Mouse (Mus musculus): Measurements from ENCODE around the gene Psme3. TPM values are rescaled to one million over a fixed set of nuclear protein-coding genes. Genes with fewer than 3 reads are reported as not detected.
A peak's percentile ranks its signal among the peaks of the same experiment; 100 is the strongest.

Psme3 gene
- polyA plus RNA-seq, 1 experiment from 2014 or later = 189 TPM

GRCm38 (mm10) chr11:101302004-101302798 lies 13.8 kb upstream of the Psme3 start, which contains the start of gene Becn1:
Becn1 (minus strand) TSS chr11:101302286.
- ATAC-seq (replicated peaks; ENCODE audit: low FRiP score) (peak; percentile 88), DNase-seq (ENCODE audit: low spot score) (peak; percentile 98)
- peaks cover 8% of the 10 kb centered on the region for H3K4me1 ChIP-seq (replicated peaks; ENCODE audit: control insufficient read depth, insufficient read depth, low read length)
- no peaks in the 10 kb centered on the region for H3K9me3 ChIP-seq (ENCODE audit: control insufficient read depth, low read length)
- peak within 1 kb of the TSS; percentile 82 for H3K9ac ChIP-seq (ENCODE audit: low read length)
- H3K27me3 ChIP-seq (ENCODE audit: control insufficient read depth, insufficient read depth, low read length) = no peaks in the 10 kb centered on the region
- no peaks in the 10 kb centered on the region for H3K36me3 ChIP-seq (ENCODE audit: control insufficient read depth, insufficient read depth, low read length)
- WGBS = 7% methylated on average over 39 of the region's 39 CpGs
- peak within 1 kb of the TSS; percentile 99 for H3K4me2 ChIP-seq (ENCODE audit: low read depth, low read length, severe bottlenecking)
- H3K4me3 ChIP-seq (ENCODE audit: low read depth, low read length) = peak within 1 kb of the TSS; percentile 90
- no peak within 1 kb of the TSS for H3K27ac ChIP-seq (ENCODE audit: low read depth, low read length)

DNA sequence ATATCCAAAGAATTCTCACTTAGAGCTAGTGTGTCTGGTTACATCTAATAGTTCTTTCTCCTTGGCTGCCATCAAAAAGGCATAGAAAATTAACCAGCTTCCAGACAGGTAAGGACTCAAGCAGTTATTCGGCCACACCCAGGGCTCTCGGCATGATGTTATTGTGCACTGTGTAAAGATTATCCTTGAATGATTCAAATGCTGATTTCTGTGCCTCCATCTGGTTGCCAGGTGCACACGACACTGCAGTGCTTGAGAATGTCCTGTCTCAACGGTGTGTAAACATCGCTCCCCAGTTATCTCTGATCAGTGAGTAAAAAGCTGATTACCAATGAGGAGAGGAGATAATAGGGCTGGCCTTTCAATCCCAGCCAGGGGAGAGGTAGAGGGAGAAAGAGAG lies 8.3 kb upstream of the Psme3 start:
- Histone ChIP-seq H3K36me3 (ENCODE audit: control insufficient read depth, insufficient read depth, low read length) (no peaks in the 10 kb centered on the region), H3K9me3 (ENCODE audit: control insufficient read depth, low read length) (no peaks in the 10 kb centered on the region), H3K27ac (ENCODE audit: low read depth, low read length) (no peak overlapping the region), H3K4me1 (replicated peaks; ENCODE audit: control insufficient read depth, insufficient read depth, low read length) (no peaks in the 10 kb centered on the region), H3K4me2 (ENCODE audit: low read depth, low read length, severe bottlenecking) (no peak overlapping the region), H3K27me3 (ENCODE audit: control insufficient read depth, insufficient read depth, low read length) (no peaks in the 10 kb centered on the region), H3K4me3 (ENCODE audit: low read depth, low read length) (no peak overlapping the region), H3K9ac (ENCODE audit: low read length) (no peak overlapping the region)
- no peak for ATAC-seq (replicated peaks; ENCODE audit: low FRiP score)
- 46% methylated on average over 5 of the region's 5 CpGs for WGBS
- DNase-seq (ENCODE audit: low spot score) = no peak

- Histone ChIP-seq H3K9ac (ENCODE audit: low read length) (no peak overlapping the region), H3K4me3 (ENCODE audit: low read depth, low read length) (no peak overlapping the region), H3K36me3 (ENCODE audit: control insufficient read depth, insufficient read depth, low read length) (no peaks in the 10 kb centered on the region), H3K9me3 (ENCODE audit: control insufficient read depth, low read length) (no peaks in the 10 kb centered on the region), H3K4me2 (ENCODE audit: low read depth, low read length, severe bottlenecking) (no peak overlapping the region), H3K27me3 (ENCODE audit: control insufficient read depth, insufficient read depth, low read length) (no peaks in the 10 kb centered on the region), H3K27ac (ENCODE audit: low read depth, low read length) (no peak overlapping the region), H3K4me1 (replicated peaks; ENCODE audit: control insufficient read depth, insufficient read depth, low read length) (no peaks in the 10 kb centered on the region)
- ATAC-seq (replicated peaks; ENCODE audit: low FRiP score) (no peak), DNase-seq (ENCODE audit: low spot score) (no peak)
- 93% methylated on average over 3 of the region's 3 CpGs for WGBS
These were observed 4.9 kb upstream of the Psme3 start for GRCm38 (mm10) chr11:101311083-101311482.

DNA sequence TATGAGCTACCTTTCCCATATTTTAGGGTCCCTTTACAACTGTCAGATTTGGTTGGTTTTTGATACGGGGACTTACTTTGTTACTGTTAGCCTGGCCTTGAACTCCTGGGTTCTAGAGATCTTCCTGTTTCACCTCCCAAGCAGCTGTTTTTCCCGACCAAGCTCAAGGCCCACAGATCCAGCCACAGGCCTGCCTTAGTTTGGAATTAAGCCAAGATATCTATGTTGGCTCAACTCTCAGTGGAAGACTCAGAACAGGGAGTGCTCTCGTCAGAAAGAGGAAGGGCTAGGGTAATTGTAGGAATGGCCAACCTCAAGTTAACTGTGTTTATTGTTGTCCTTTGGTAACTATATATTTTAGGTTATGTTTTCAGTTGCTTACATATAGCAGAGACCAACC lies 3.9 kb upstream of the Psme3 start:
- Histone ChIP-seq H3K4me1 (replicated peaks; ENCODE audit: control insufficient read depth, insufficient read depth, low read length) (0 out of 2 replicates have a peak, but pooled peaks cover 2% of the 10 kb centered on the region), H3K4me2 (ENCODE audit: low read depth, low read length, severe bottlenecking) (no peak overlapping the region), H3K9me3 (ENCODE audit: control insufficient read depth, low read length) (no peaks in the 10 kb centered on the region), H3K4me3 (ENCODE audit: low read depth, low read length) (no peak overlapping the region), H3K27me3 (ENCODE audit: control insufficient read depth, insufficient read depth, low read length) (no peaks in the 10 kb centered on the region), H3K36me3 (ENCODE audit: control insufficient read depth, insufficient read depth, low read length) (no peaks in the 10 kb centered on the region), H3K9ac (ENCODE audit: low read length) (no peak overlapping the region), H3K27ac (ENCODE audit: low read depth, low read length) (no peak overlapping the region)
- WGBS = 84% methylated on average over 3 of the region's 3 CpGs
- no peak for ATAC-seq (replicated peaks; ENCODE audit: low FRiP score)
- no peak for DNase-seq (ENCODE audit: low spot score)

DNA sequence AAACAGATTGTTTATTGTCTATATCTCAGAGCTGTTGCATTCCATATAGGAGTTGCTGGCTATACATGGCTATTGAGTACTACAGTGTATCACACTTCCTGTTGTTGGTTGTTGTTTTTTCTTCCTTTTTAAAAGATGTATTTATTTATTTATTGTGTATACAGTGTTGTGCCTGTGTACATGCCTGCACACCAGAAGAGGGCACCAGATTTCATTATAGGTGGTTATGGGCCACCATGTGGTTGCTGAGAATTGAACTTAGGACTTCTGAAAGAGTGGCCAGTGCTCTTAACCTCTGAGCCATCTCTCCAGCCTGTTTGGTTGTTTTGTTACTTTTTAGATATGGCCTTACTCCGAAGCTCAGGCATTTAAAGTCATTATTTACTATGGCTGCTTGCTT lies 1.4 kb upstream of the Psme3 start:
- Histone ChIP-seq H3K9ac (ENCODE audit: low read length) (no peak overlapping the region), H3K27me3 (ENCODE audit: control insufficient read depth, insufficient read depth, low read length) (no peaks in the 10 kb centered on the region), H3K9me3 (ENCODE audit: control insufficient read depth, low read length) (no peaks in the 10 kb centered on the region), H3K4me1 (replicated peaks; ENCODE audit: control insufficient read depth, insufficient read depth, low read length) (peaks cover 2% of the 10 kb centered on the region; the same call in 1 of the 2 replicates), H3K27ac (ENCODE audit: low read depth, low read length) (no peak overlapping the region), H3K36me3 (ENCODE audit: control insufficient read depth, insufficient read depth, low read length) (peaks cover 2% of the 10 kb centered on the region; the same call in 1 of the 2 replicates), H3K4me2 (ENCODE audit: low read depth, low read length, severe bottlenecking) (no peak overlapping the region), H3K4me3 (ENCODE audit: low read depth, low read length) (no peak overlapping the region)
- ATAC-seq (replicated peaks; ENCODE audit: low FRiP score) (no peak), DNase-seq (ENCODE audit: low spot score) (no peak)
- WGBS = 96% methylated on average over 1 of the region's 1 CpGs

GRCm38 (mm10) chr11:101315082-101315650 lies 847 bp upstream of the Psme3 start:
- H3K4me2 ChIP-seq (ENCODE audit: low read depth, low read length, severe bottlenecking) = peak overlapping the region; percentile 60
- WGBS = 83% methylated on average over 8 of the region's 8 CpGs
- peak overlapping the region; percentile 86 for H3K4me3 ChIP-seq (ENCODE audit: low read depth, low read length)
- H3K36me3 ChIP-seq (ENCODE audit: control insufficient read depth, insufficient read depth, low read length) = peaks cover 4% of the 10 kb centered on the region; the same call in 1 of the 2 replicates
- H3K9ac ChIP-seq (ENCODE audit: low read length) = peak overlapping the region; percentile 88
- no peaks in the 10 kb centered on the region for H3K27me3 ChIP-seq (ENCODE audit: control insufficient read depth, insufficient read depth, low read length)
- DNase-seq (ENCODE audit: low spot score) = no peak
- no peak overlapping the region; the same call in 1 of the 2 replicates for H3K27ac ChIP-seq (ENCODE audit: low read depth, low read length)
- ATAC-seq (replicated peaks; ENCODE audit: low FRiP score) = no peak
- no peaks in the 10 kb centered on the region for H3K9me3 ChIP-seq (ENCODE audit: control insufficient read depth, low read length)
- H3K4me1 ChIP-seq (replicated peaks; ENCODE audit: control insufficient read depth, insufficient read depth, low read length) = peaks cover 2% of the 10 kb centered on the region; the same call in 1 of the 2 replicates

DNA sequence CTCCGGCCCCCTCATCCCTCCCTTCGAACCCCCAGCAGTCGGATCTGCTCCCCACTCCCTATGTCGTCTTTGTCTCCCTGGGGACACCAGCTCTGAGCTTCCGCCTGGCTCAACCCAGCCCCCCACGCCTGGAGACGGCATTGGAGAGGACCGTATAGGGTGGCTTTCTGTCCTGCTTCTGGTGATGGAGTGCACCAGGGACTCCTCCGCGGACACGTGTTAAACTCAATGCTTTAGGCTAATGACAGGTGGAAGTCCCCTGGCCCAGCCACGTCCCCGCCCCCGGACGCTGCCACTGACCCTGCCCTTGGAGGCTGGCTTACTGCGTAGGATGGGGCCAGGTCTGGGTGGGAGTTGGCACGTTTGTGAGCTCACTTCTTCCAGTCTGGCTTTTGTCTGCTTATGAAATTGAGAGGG lies 496 bp downstream of the Psme3 start:
- peaks cover 2% of the 10 kb centered on the region; the same call in 1 of the 2 replicates for H3K4me1 ChIP-seq (replicated peaks; ENCODE audit: control insufficient read depth, insufficient read depth, low read length)
- no peak overlapping the region; the same call in 1 of the 2 replicates for H3K27ac ChIP-seq (ENCODE audit: low read depth, low read length)
- H3K4me2 ChIP-seq (ENCODE audit: low read depth, low read length, severe bottlenecking) = peak overlapping the region; percentile 60
- H3K9ac ChIP-seq (ENCODE audit: low read length) = peak overlapping the region; percentile 88
- ATAC-seq (replicated peaks; ENCODE audit: low FRiP score) = peak; percentile 69
- peak; percentile 67 for DNase-seq (ENCODE audit: low spot score)
- H3K9me3 ChIP-seq (ENCODE audit: control insufficient read depth, low read length) = no peaks in the 10 kb centered on the region
- peak overlapping the region; percentile 86 for H3K4me3 ChIP-seq (ENCODE audit: low read depth, low read length)
- H3K27me3 ChIP-seq (ENCODE audit: control insufficient read depth, insufficient read depth, low read length) = no peaks in the 10 kb centered on the region
- H3K36me3 ChIP-seq (ENCODE audit: control insufficient read depth, insufficient read depth, low read length) = peaks cover 10% of the 10 kb centered on the region; the same call in 1 of the 2 replicates
- WGBS = 0% methylated on average over 17 of the region's 17 CpGs

GRCm38 (mm10) chr11:101323609-101324008 lies 7.6 kb downstream of the Psme3 start:
- H3K4me1 ChIP-seq (replicated peaks; ENCODE audit: control insufficient read depth, insufficient read depth, low read length) = no peaks in the 10 kb centered on the region
- DNase-seq (ENCODE audit: low spot score) (peak; percentile 81), ATAC-seq (replicated peaks; ENCODE audit: low FRiP score) (peak; percentile 27; the same call in 1 of the 2 replicates)
- H3K9me3 ChIP-seq (ENCODE audit: control insufficient read depth, low read length) = no peaks in the 10 kb centered on the region
- H3K36me3 ChIP-seq (ENCODE audit: control insufficient read depth, insufficient read depth, low read length) = peaks cover 14% of the 10 kb centered on the region; the same call in 1 of the 2 replicates
- H3K4me3 ChIP-seq (ENCODE audit: low read depth, low read length) = no peak overlapping the region
- no peak overlapping the region for H3K27ac ChIP-seq (ENCODE audit: low read depth, low read length)
- 23% methylated on average over 4 of the region's 4 CpGs for WGBS
- no peaks in the 10 kb centered on the region for H3K27me3 ChIP-seq (ENCODE audit: control insufficient read depth, insufficient read depth, low read length)
- no peak overlapping the region for H3K9ac ChIP-seq (ENCODE audit: low read length)
- no peak overlapping the region for H3K4me2 ChIP-seq (ENCODE audit: low read depth, low read length, severe bottlenecking)
